8 mouse cellular contexts compared by ENCODE assay signal in genomic region chr10:56106333-56106995, GRCm38 (mm10). TPM values are rescaled to one million over a fixed set of nuclear protein-coding genes. Genes with fewer than 3 reads are reported as not detected.
DNase-seq lines count a peak whose midpoint lies in the region; ATAC-seq and TF ChIP-seq lines count a peak whose summit lies in the region.

Gene Msl3l2 (plus strand): TSS chr10:56106917.

- TF ChIP-seq CTCF in thymus, adult 2 months (IDR thresholded peaks at IDR 0.05; ENCODE audit: borderline replicate concordance, control insufficient read depth, extremely low read depth, insufficient read depth, low read length, poor library complexity) = no peak

- peak; percentile 90 for ATAC-seq in lung, embryonic 15.5 days (ENCODE audit: borderline replicate concordance, extremely low read depth, low FRiP score, low TSS enrichment)

- peak within 1 kb of the TSS; percentile 82 for H3K27ac ChIP-seq in hindbrain, embryonic 10.5 days
- H3K27ac ChIP-seq in lung, embryonic 15.5 days = 0 out of 2 replicates have a peak within 1 kb of the TSS, but pooled peaks have one; percentile 35
- H3K27ac ChIP-seq in thymus, adult 2 months (ENCODE audit: control insufficient read depth, insufficient read depth, low read length) = no peak within 1 kb of the TSS

- no peak for TF ChIP-seq POLR2A in thymus, adult 2 months (IDR thresholded peaks at IDR 0.05; ENCODE audit: control insufficient read depth, extremely low read depth, insufficient read depth, low read length, poor library complexity)

- peaks cover 10% of the 10 kb centered on the region for H3K4me1 ChIP-seq in hindbrain, embryonic 10.5 days (replicated peaks)
- H3K4me1 ChIP-seq in lung, embryonic 15.5 days = no peaks in the 10 kb centered on the region
- no peaks in the 10 kb centered on the region for H3K4me1 ChIP-seq in thymus, adult 2 months (replicated peaks; ENCODE audit: control insufficient read depth, insufficient read depth, low read length)

- H3K27me3 ChIP-seq in hindbrain, embryonic 10.5 days (ENCODE audit: insufficient read depth, poor library complexity, severe bottlenecking) = no peaks in the 10 kb centered on the region
- no peaks in the 10 kb centered on the region for H3K27me3 ChIP-seq in lung, embryonic 15.5 days
- H3K27me3 ChIP-seq in thymus, adult 2 months (ENCODE audit: control insufficient read depth, insufficient read depth, low read length) = no peaks in the 10 kb centered on the region

- 30% methylated on average over 18 of the region's 18 CpGs for WGBS in hindbrain, embryonic 10.5 days
- 27% methylated on average over 18 of the region's 18 CpGs for WGBS in lung, embryonic 15.5 days
- 43% methylated on average over 18 of the region's 18 CpGs for WGBS in thymus, adult 2 months

- H3K4me2 ChIP-seq in lung, embryonic 15.5 days = peak within 1 kb of the TSS; percentile 55

- no peaks in the 10 kb centered on the region for H3K36me3 ChIP-seq in hindbrain, embryonic 10.5 days
- no peaks in the 10 kb centered on the region for H3K36me3 ChIP-seq in lung, embryonic 15.5 days
- no peaks in the 10 kb centered on the region for H3K36me3 ChIP-seq in thymus, adult 2 months (ENCODE audit: control insufficient read depth, insufficient read depth, low read length)

- peak; percentile 60 for DNase-seq in NIH3T3 (ENCODE audit: low read depth)
- peak; percentile 86 for DNase-seq in cerebellum, adult 9-10 months
- peak; percentile 91 to 97 for DNase-seq in frontal cortex, adult 2 months (ENCODE audit: extremely low spot score in 1 of 2, low spot score in 1 of 2)
- peak; percentile 73 for DNase-seq in hindbrain, embryonic 10.5 days (ENCODE audit: low spot score)
- DNase-seq in layer of hippocampus, adult 9-10 months (ENCODE audit: low spot score) = peak; percentile 91
- peak; percentile 83 for DNase-seq in ovary, adult 18-20 months (ENCODE audit: low spot score)
- DNase-seq in thymus, adult 2 months = peak; percentile 92

- peak within 1 kb of the TSS; percentile 52 for H3K9ac ChIP-seq in lung, embryonic 15.5 days

- H3K9me3 ChIP-seq in hindbrain, embryonic 10.5 days = no peaks in the 10 kb centered on the region
- no peaks in the 10 kb centered on the region for H3K9me3 ChIP-seq in lung, embryonic 15.5 days

- peak within 1 kb of the TSS; percentile 40 for H3K4me3 ChIP-seq in hindbrain, embryonic 10.5 days
- peak within 1 kb of the TSS; percentile 41 for H3K4me3 ChIP-seq in lung, embryonic 15.5 days
- peak within 1 kb of the TSS; percentile 54 for H3K4me3 ChIP-seq in thymus, adult 2 months (ENCODE audit: control insufficient read depth, insufficient read depth, low read length)

RNA-seq across cellular contexts. Expression of gene Msl3l2, which starts in this region (rescaled TPM):
- polyA plus RNA-seq in frontal cortex, adult 2 months (2012; rRNA removed) = 16.9 and 19.2 TPM in 2 replicates
- polyA plus RNA-seq in hindbrain, embryonic 10.5 days (2016; fragmentation: Nextera tagmentation; extraction: Ambion mirVana) = 6.8 and 10.2 TPM in 2 replicates
- 5.3 and 5.7 TPM in 2 replicates for polyA plus RNA-seq in lung, embryonic 15.5 days (2015; fragmentation: Nextera tagmentation; extraction: Ambion mirVana)
- 7.2 and 9.1 TPM in 2 replicates for polyA plus RNA-seq in thymus, adult 2 months (2012; rRNA removed)
